Comparison of ENCODE assay signal across 8 mouse cellular contexts in the genomic region with DNA sequence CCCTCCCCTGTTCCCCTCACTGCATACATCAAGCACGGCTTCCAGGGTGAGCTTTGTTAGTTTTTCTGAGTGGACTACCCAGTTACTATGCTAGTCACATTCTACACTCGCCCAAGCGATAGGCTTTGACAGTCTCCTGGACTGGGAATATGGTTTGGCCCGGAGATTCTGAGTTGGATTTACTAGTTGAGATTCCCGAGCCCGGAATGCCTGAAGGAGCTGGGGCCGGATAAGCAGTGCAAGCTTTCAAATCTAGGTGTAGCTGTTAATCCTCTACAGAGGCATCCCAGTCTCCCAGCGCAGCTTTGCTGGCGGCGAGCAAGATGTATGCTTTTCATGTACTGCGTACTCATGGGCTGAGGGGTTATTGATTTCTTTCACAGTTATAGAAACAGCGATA. TPM values are rescaled to one million over a fixed set of nuclear protein-coding genes. Genes with fewer than 3 reads are reported as not detected.
DNase-seq lines count a peak whose midpoint lies in the region; ATAC-seq and TF ChIP-seq lines count a peak whose summit lies in the region.

No protein-coding gene starts in this region.

- H3K4me1 ChIP-seq in forebrain, embryonic 10.5 days = peaks cover 49% of the 10 kb centered on the region
- peaks cover 8% of the 10 kb centered on the region for H3K4me1 ChIP-seq in hindbrain, embryonic 16.5 days (ENCODE audit: control insufficient read depth, insufficient read depth, low read depth, low read length)
- H3K4me1 ChIP-seq in lung, postnatal 0 days (ENCODE audit: insufficient read depth, low read depth, low read length) = peaks cover 4% of the 10 kb centered on the region; the same call in 1 of the 2 replicates

- TF ChIP-seq CTCF in lung, postnatal 0 days (IDR thresholded peaks at IDR 0.05) = no peak; the same call in 1 of the 2 replicates

- H3K36me3 ChIP-seq in forebrain, embryonic 10.5 days (replicated peaks) = no peaks in the 10 kb centered on the region
- H3K36me3 ChIP-seq in hindbrain, embryonic 16.5 days (ENCODE audit: control insufficient read depth, insufficient read depth, low read length) = no peaks in the 10 kb centered on the region
- H3K36me3 ChIP-seq in lung, postnatal 0 days (ENCODE audit: insufficient read depth, low read length) = no peaks in the 10 kb centered on the region

- H3K9ac ChIP-seq in hindbrain, embryonic 16.5 days (ENCODE audit: low read depth, low read length) = peak overlapping the region; percentile 74
- peak overlapping the region; percentile 53 for H3K9ac ChIP-seq in lung, postnatal 0 days (replicated peaks; ENCODE audit: low read depth)

- H3K27ac ChIP-seq in forebrain, embryonic 10.5 days = peak overlapping the region; percentile 92
- peak overlapping the region; percentile 82 for H3K27ac ChIP-seq in hindbrain, embryonic 16.5 days (ENCODE audit: low read depth, low read length)
- H3K27ac ChIP-seq in lung, postnatal 0 days (ENCODE audit: low read length) = no peak overlapping the region

- DNase-seq in 3T3-L1 (ENCODE audit: low read depth, low spot score) = peak; percentile 67
- DNase-seq in adrenal gland, postnatal 36 days = peak; percentile 14 to 34
- DNase-seq in forebrain, embryonic 10.5 days (ENCODE audit: extremely low spot score, low spot score) = peak; percentile 66
- DNase-seq in left cerebral cortex, adult 11 months (ENCODE audit: low spot score) = peak; percentile 35
- peak; percentile 32 for DNase-seq in lung, postnatal 0 days (ENCODE audit: low spot score)
- DNase-seq in right cerebral cortex, postnatal 10 days (ENCODE audit: low spot score in 2 of 2) = peak; percentile 72 to 78
- no peak for DNase-seq in spleen, postnatal 4 days (ENCODE audit: low spot score in 2 of 2)

- WGBS in forebrain, embryonic 10.5 days = 0% methylated on average over 12 of the region's 12 CpGs
- WGBS in hindbrain, embryonic 16.5 days = under 1% methylated on average over 12 of the region's 12 CpGs
- WGBS in lung, postnatal 0 days = 2% methylated on average over 12 of the region's 12 CpGs

- H3K4me3 ChIP-seq in forebrain, embryonic 10.5 days = peak overlapping the region; percentile 72
- peak overlapping the region; percentile 49 for H3K4me3 ChIP-seq in hindbrain, embryonic 16.5 days (ENCODE audit: low read length)
- peak overlapping the region; percentile 51 for H3K4me3 ChIP-seq in lung, postnatal 0 days (ENCODE audit: low read depth, low read length)

- ATAC-seq in hindbrain, embryonic 16.5 days = peak; percentile 58
- peak; percentile 22; the same call in 1 of the 2 replicates for ATAC-seq in lung, postnatal 0 days

- no peaks in the 10 kb centered on the region for H3K9me3 ChIP-seq in forebrain, embryonic 10.5 days
- no peaks in the 10 kb centered on the region for H3K9me3 ChIP-seq in hindbrain, embryonic 16.5 days (ENCODE audit: control insufficient read depth, low read length)
- no peaks in the 10 kb centered on the region for H3K9me3 ChIP-seq in lung, postnatal 0 days (ENCODE audit: low read length)

- H3K4me2 ChIP-seq in hindbrain, embryonic 16.5 days (ENCODE audit: low read length) = peak overlapping the region; percentile 65
- peak overlapping the region; percentile 67 for H3K4me2 ChIP-seq in lung, postnatal 0 days (replicated peaks; ENCODE audit: low read depth, low read length)

- TF ChIP-seq EP300 in lung, postnatal 0 days (IDR thresholded peaks at IDR 0.05) = no peak

- H3K27me3 ChIP-seq in forebrain, embryonic 10.5 days (ENCODE audit: poor library complexity, severe bottlenecking) = peaks cover 37% of the 10 kb centered on the region
- H3K27me3 ChIP-seq in hindbrain, embryonic 16.5 days (replicated peaks; ENCODE audit: control insufficient read depth, insufficient read depth, low read length) = no peaks in the 10 kb centered on the region
- H3K27me3 ChIP-seq in lung, postnatal 0 days (replicated peaks; ENCODE audit: insufficient read depth, low read length) = no peaks in the 10 kb centered on the region

RNA-seq across cellular contexts. Expression of gene Flrt3, which starts 0.8 kb away (rescaled TPM):
- total RNA-seq in adrenal gland, postnatal 36 days (2021) = 1 to 10 TPM; 5.2 to 7.6 TPM
- polyA plus RNA-seq in forebrain, embryonic 10.5 days (2016; fragmentation: Nextera tagmentation; extraction: Ambion mirVana) = 61.7 and 65.4 TPM in 2 replicates
- 31.6 and 36.3 TPM in 2 replicates for polyA plus RNA-seq in hindbrain, embryonic 16.5 days (2015; fragmentation: Nextera tagmentation; extraction: Ambion mirVana)
- polyA plus RNA-seq in lung, postnatal 0 days (2015; fragmentation: Nextera tagmentation; extraction: Ambion mirVana) = 39.5 and 42.9 TPM in 2 replicates

Comparison
In these comparisons a context has a peak if more than half of its experiments do, and no peak if none do; other contexts are left out.
1. DNase-seq: peak in 3T3-L1 (single experiment), adrenal gland, postnatal 36 days (2 of 2), forebrain, embryonic 10.5 days (single experiment), left cerebral cortex, adult 11 months (single experiment), lung, postnatal 0 days (single experiment) and right cerebral cortex, postnatal 10 days (2 of 2); none in spleen, postnatal 4 days (0 of 2).
2. Peak in every context shown above with its lines, with median percentiles within 50 percentile points of each other: H3K4me3 ChIP-seq.